Mouse (Mus musculus): Measurements from ENCODE around the gene Agbl1.

Agbl1 gene

GRCm38 (mm10) chr7:76935219-76935618 lies 705.5 kb downstream of the Agbl1 start:
- DNase-seq (ENCODE audit: low spot score), result no peak

DNA sequence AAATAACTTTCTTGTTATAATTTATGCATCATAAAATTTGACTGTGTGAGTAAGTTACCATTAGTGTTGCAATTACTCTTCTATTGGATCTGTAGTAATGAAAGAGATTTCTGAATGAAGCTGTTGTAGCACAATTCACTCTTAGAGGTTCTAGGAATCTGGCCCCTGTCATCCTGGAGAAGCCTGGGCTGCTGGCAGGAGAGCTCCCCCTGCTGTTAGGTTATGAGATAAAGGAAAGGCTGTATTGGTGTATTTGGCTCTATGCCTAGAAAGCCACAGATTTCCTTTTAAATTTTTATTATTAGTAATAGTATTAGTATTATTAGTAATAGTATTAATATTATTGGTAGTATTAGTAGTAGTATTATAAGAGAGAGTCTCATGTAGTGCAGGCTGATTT lies 711.8 kb downstream of the Agbl1 start:
- peak; percentile 16 for DNase-seq (ENCODE audit: low spot score)

DNA sequence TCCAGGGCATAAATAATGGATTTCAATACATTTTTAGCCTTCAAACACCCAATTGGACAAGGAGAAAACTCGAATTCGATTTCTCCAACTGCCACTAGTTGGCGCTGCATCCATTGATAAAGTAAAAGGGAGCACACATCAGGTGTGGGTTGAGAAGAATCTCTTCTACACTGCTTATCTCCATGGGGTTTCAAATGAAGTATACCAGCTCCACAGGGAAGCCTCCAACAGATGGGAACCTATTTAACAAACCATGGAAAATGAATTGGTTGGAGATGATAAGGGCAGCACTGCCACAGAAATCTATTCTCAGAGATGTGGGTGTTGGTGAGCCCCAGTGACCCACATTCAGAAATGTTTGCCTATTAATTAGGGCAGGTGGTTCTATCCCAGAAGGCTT lies 741.6 kb downstream of the Agbl1 start:
- no peak for DNase-seq (ENCODE audit: low spot score)

- no peak for DNase-seq (ENCODE audit: low spot score)
These were observed 779.9 kb downstream of the Agbl1 start for GRCm38 (mm10) chr7:77009571-77009970.

GRCm38 (mm10) chr7:77029019-77029418 lies 799.3 kb downstream of the Agbl1 start:
- DNase-seq (ENCODE audit: low spot score), result no peak

GRCm38 (mm10) chr7:77076033-77076432 lies 846.3 kb downstream of the Agbl1 start:
- no peak for DNase-seq (ENCODE audit: low spot score)

- no peak for DNase-seq (ENCODE audit: low spot score)
These were observed 857.6 kb downstream of the Agbl1 start for GRCm38 (mm10) chr7:77087266-77087665.

DNA sequence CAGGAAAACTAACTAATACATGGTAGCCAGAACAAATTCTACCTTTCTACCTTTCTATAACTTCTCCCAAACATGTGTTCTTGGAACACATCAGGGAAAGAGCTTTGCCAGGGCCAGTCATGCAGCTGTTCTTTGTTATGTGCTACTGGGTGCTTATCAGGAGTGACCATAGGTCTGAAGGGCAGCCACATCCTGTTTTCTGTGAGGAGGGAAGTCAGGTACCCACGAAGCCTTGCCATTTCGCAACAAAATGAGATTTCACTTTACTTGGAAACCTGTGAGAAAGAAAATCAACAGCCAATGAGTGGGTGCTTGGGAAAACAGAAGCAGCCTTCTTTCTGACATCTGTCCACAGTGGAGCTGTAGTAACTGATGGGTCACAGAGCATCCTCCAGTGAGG lies 865.5 kb downstream of the Agbl1 start:
- DNase-seq (ENCODE audit: low spot score), result no peak

GRCm38 (mm10) chr7:77114021-77114420 lies 884.3 kb downstream of the Agbl1 start:
- DNase-seq (ENCODE audit: low spot score), result no peak

GRCm38 (mm10) chr7:77129045-77129444 lies 899.4 kb downstream of the Agbl1 start:
- DNase-seq (ENCODE audit: low spot score), result no peak

GRCm38 (mm10) chr7:77131950-77132349 lies 902.3 kb downstream of the Agbl1 start:
- DNase-seq (ENCODE audit: low spot score), result no peak

DNA sequence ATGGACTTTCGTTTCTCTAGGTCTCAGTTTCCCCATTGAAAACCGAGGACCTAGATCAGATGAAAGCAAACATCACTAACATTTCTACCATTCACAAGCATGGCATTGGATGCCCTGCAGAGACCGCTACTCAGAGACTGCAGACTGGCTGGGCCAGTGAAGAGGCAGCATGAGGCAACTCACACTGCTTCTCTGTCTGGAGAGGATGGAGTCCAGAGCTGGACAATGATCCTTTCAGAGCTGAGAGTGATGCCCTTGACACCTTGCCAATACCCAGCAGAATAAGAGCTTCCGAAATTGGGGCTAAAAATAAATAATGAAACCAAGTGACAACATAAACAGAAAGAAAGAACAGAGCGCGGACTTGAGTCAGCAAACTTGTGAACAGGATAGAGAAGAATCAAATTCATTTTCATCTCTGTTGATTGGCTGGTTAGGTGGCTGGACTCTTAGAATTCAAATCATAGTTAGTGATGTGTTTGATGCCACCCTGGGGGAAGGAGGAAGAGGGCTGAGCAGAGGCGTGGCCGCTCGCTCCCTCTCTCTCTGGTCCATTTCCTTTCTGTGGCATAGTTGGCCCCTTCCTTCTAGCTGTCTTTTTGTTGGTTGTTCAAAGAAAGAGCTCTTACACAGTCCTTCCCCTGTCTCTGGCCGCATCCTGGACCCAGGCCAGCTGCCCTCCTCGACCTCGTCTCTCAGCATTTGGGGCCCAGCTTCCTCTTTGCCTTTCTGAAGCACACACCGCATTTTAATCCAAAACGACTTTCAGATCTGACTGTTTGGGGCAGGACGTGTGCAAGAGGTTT lies 903.1 kb downstream of the Agbl1 start:
- no peak for DNase-seq (ENCODE audit: low spot score)

GRCm38 (mm10) chr7:77134860-77135259 lies 905.2 kb downstream of the Agbl1 start:
- no peak for DNase-seq (ENCODE audit: low spot score)

DNA sequence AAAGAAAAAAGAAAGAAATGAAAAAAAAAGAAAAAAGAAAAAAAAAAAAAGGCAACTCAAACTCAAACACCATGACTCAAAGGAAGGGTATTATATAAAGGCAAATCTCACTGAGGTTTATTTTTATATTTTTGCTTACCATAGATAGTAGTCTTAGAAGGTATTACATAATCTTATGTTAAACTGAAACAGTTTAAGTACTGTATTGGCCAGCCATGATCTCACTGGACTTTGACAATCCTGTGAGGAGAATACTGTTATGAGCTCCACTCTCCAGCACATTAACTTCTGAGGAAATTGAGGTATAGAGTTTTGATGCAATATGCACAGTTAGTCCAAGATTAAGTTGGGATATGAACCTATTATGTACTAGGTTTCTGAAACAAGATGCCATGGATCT lies 909.0 kb downstream of the Agbl1 start:
- no peak for DNase-seq (ENCODE audit: low spot score)

DNA sequence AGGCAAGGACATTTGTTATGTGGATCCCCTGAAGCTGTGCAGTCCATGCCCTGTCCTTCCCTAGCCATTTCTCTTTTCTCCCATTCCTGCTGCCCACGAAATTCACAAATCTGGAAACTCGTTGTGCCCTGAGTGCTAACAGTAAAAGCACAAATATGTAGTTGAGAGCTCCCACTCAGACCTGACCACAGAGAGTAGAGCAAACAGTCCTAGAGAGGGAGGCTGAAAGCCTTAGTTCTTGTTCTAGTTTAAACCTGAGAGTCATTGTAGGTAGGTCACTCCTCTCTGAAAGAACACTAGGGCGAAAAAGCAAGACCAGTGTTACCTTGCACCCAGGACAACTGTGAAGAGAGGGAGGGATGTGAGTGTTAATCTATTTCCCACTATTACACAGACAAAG lies 917.8 kb downstream of the Agbl1 start:
- no peak for DNase-seq (ENCODE audit: low spot score)

- DNase-seq (ENCODE audit: low spot score), result no peak
These were observed 919.1 kb downstream of the Agbl1 start for GRCm38 (mm10) chr7:77148820-77149219.

DNA sequence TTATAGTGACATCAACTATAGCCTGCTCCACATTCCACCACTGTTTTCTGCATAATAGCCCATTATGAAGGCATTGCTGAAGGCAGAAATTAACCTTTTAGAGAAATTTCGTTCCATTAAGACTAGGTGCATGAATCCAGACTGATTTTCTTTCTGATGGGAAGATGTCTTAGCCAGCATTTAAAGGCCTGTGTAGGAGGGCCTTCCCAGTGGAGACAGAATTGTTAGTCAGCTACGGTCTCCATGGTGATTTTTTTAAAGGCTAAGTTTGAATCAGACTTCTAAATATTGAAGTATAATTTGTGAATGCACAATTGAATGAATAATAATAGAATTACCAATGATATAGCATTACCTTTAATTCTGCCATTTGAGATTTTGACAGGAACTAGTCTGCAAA lies 920.2 kb downstream of the Agbl1 start:
- DNase-seq (ENCODE audit: low spot score), result no peak

DNA sequence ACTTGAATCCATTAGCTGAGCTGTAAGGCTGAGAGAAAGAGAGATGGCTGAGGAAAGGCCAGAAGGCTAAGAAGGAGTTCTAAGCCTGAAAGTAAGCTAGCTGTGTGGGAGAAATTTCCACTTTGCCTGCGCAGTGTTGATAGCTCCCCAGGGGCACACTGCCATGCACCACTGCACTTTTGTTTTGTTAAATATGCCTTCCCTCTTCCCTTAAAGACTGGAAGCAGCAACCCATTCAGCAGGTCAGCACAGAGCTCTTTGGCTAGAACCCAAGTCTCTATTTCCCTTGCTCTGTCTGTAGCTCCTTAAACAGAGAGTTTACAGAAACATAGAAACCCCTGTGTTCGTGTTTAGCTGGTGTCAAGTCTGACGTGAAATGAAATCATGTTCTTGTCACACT lies 922.7 kb downstream of the Agbl1 start:
- DNase-seq (ENCODE audit: low spot score), result no peak

- no peak for DNase-seq (ENCODE audit: low spot score)
These were observed 923.2 kb downstream of the Agbl1 start for GRCm38 (mm10) chr7:77152909-77153308.

DNA sequence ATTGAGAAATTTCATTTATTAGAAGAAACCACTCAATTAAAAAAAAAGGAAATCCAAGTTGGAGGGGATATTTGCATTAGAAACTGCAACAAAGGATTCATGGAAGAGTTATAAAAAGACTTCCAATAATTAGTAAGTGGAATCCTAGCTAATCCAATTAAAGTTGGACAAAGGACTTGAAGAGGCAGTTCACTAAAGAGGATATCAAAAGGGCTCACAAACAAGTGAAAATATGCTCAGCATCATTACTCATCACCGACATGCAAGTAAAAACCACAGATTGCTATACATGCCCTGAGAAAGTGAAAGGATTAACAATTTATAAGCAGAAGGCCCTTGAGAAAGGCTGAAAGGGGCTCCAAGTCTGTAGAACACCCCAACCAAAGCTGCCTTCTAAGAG lies 935.2 kb downstream of the Agbl1 start:
- DNase-seq (ENCODE audit: low spot score), result no peak

Measured in adipocyte (in vitro differentiated cells).